Mouse (Mus musculus) liver, postnatal 0 days (tissue): ENCODE measurements around the gene Shroom2.

ENCODE experiments used
- CTCF ChIP-seq: sonication (generic); IDR thresholded peaks from 2 replicates; pipeline ENCODE4 v1.5.1; 2016; ENCODE audit warnings: antibody characterized with exemption, low read depth
- EP300 ChIP-seq: IDR thresholded peaks from 2 replicates; pipeline ENCODE4 v1.6.1; 2016; ENCODE audit warnings: antibody characterized with exemption, low read depth, mild to moderate bottlenecking

DNA sequence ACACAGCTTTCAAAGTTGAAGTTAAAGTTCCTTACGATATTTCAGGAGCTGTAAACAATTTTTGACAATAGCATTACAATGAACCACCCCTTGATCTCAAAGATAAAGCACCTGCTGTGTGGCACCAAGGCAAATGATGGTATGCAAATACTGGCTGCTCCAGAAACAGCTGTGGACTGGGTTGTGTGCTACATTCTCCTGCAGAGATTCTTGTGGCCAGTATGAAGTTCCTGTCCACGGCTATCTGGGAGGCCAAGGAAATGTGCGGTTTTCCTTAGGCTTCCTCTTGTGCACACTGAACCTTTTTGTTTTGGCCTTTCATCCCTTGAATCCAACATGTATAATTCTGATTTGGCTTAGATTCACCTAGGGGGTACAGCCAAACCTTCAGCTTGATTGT, 44.1 kb upstream of the Shroom2 start:
- no peak for TF ChIP-seq CTCF
- TF ChIP-seq EP300 = no peak
